Mouse (Mus musculus) spleen, postnatal 14 days (tissue): ENCODE data around the gene Krt80.

Experiments
- DNase-seq, 2 experiments: peaks; one replicate each; pipeline ENCODE4 v3.0.0; 2021 to 2022; ENCODE audit warnings: low spot score in 2 of 2

Gene Krt80

GRCm38 (mm10) chr15:101317814-101318500, 52.0 kb downstream of the Krt80 start:
- no peak for DNase-seq

GRCm38 (mm10) chr15:101316913-101317813, 52.8 kb downstream of the Krt80 start:
- DNase-seq: no peak

GRCm38 (mm10) chr15:101316279-101316912, 53.6 kb downstream of the Krt80 start:
- no peak for DNase-seq

GRCm38 (mm10) chr15:101315832-101316231, 54.1 kb downstream of the Krt80 start:
- peak; percentile 66 to 75 for DNase-seq

- no peak for DNase-seq
These were observed 54.6 kb downstream of the Krt80 start for GRCm38 (mm10) chr15:101315378-101315777.

GRCm38 (mm10) chr15:101312006-101312405, 58.0 kb downstream of the Krt80 start:
- DNase-seq: no peak

GRCm38 (mm10) chr15:101311087-101311770, 58.7 kb downstream of the Krt80 start:
- DNase-seq: no peak

GRCm38 (mm10) chr15:101309493-101309892, 60.5 kb downstream of the Krt80 start:
- DNase-seq: no peak

GRCm38 (mm10) chr15:101308440-101309348, 61.3 kb downstream of the Krt80 start:
- no peak for DNase-seq

GRCm38 (mm10) chr15:101306459-101306858, 63.5 kb downstream of the Krt80 start:
- no peak for DNase-seq

GRCm38 (mm10) chr15:101303830-101304229, 66.1 kb downstream of the Krt80 start:
- no peak for DNase-seq

GRCm38 (mm10) chr15:101302201-101302600, 67.8 kb downstream of the Krt80 start:
- DNase-seq: no peak

- DNase-seq: no peak
These were observed 69.8 kb downstream of the Krt80 start for GRCm38 (mm10) chr15:101300128-101300527.

GRCm38 (mm10) chr15:101299480-101299960, 70.4 kb downstream of the Krt80 start:
- no peak for DNase-seq

GRCm38 (mm10) chr15:101298550-101298949, 71.4 kb downstream of the Krt80 start:
- no peak for DNase-seq

- DNase-seq: no peak
These were observed 72.0 kb downstream of the Krt80 start for GRCm38 (mm10) chr15:101297988-101298387.
